ENCODE assay signal across 8 mouse cellular contexts in the genomic region with DNA sequence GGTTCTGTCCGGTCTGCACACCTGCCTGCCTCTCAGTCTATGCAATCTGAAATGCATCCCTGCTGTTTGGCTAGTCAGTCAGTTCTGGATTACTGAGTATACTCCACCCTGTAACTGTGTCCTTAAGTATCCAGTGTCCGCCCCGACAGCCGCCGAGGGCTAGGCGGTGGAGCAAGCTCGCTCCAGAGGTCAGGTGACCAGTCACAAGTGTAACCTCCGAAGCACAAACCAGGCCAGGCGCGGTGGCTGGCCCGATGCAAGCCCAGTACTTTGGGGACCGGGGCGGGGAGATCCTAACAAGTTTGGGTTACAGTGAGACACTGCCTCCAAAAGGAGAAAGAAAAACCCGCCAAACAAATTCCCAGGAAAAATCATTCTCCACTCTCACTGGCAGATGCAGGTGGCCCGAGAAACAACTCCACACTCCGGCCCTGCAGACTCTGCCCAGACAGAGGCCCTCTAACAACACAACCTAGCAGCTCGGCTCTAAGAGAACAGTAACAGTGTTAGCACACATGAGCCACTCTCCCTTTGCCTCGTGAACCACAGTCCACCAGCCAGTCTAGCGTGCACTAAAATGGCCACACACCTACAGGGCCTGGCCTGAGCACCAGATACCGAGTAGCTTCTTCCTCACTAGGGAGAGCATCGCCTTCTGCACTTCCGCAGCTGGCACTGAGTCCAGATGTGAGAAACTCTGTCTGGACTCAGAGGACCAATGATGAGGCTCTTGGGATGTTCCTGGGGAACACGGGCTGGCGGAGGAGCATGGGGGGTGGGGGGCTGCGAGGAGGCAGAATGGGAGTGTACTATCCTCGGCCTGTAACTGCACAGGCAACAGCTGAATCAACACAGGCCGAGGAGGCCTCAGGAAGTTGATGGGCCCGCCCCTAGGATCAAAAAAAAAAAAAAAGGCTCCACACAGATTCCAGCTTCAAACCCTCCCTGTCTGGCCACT. TPM values are rescaled to one million over a fixed set of nuclear protein-coding genes. Genes with fewer than 3 reads are reported as not detected.
DNase-seq lines count a peak whose midpoint lies in the region; ATAC-seq and TF ChIP-seq lines count a peak whose summit lies in the region.

No protein-coding gene starts in this region.

- no peak overlapping the region for H3K4me2 ChIP-seq in hindbrain, embryonic 15.5 days
- H3K4me2 ChIP-seq in liver, embryonic 11.5 days, result peak overlapping the region; percentile 2; the same call in 1 of the 2 replicates

- ATAC-seq in hindbrain, embryonic 15.5 days (ENCODE audit: low FRiP score, low read depth), result no peak
- ATAC-seq in liver, embryonic 11.5 days (replicated peaks; ENCODE audit: low FRiP score), result no peak; the same call in 1 of the 2 replicates
- no peak for ATAC-seq in monocyte, adult 5-6 weeks (replicated peaks; ENCODE audit: insufficient number of reproducible peaks, low FRiP score, low TSS enrichment, poor library complexity, severe bottlenecking)

- no peak for TF ChIP-seq POLR2A in olfactory bulb, adult 2 months (IDR thresholded peaks at IDR 0.05; ENCODE audit: insufficient read depth, low read depth, low read length)

- peaks cover 80% of the 10 kb centered on the region for H3K4me1 ChIP-seq in hindbrain, embryonic 15.5 days (replicated peaks)
- H3K4me1 ChIP-seq in liver, embryonic 11.5 days (replicated peaks; ENCODE audit: control insufficient read depth, insufficient read depth, low read length), result peaks cover 67% of the 10 kb centered on the region
- peaks cover 65% of the 10 kb centered on the region for H3K4me1 ChIP-seq in olfactory bulb, adult 2 months (ENCODE audit: control insufficient read depth, insufficient read depth, low read length)

- DNase-seq in 3134 (ENCODE audit: extremely low read depth, insufficient read length, low spot score) (peak; percentile 45), R1 (ENCODE audit: low read depth, low spot score) (peak; percentile 81)
- DNase-seq in gastrocnemius, adult 2 months, result peak; percentile 95
- DNase-seq in liver, embryonic 11.5 days (ENCODE audit: low spot score), result no peak
- no peak for DNase-seq in frontal cortex, postnatal 10 days (ENCODE audit: low spot score in 2 of 2)

- no peaks in the 10 kb centered on the region for H3K36me3 ChIP-seq in hindbrain, embryonic 15.5 days
- peaks cover 4% of the 10 kb centered on the region; the same call in 1 of the 2 replicates for H3K36me3 ChIP-seq in liver, embryonic 11.5 days (ENCODE audit: control insufficient read depth, insufficient read depth, low read length)

- peak overlapping the region; percentile 89 for H3K27ac ChIP-seq in gastrocnemius, adult 2 months
- peak overlapping the region; percentile 28 for H3K27ac ChIP-seq in hindbrain, embryonic 15.5 days (replicated peaks)
- peak overlapping the region; percentile 57 for H3K27ac ChIP-seq in liver, embryonic 11.5 days (ENCODE audit: low read depth, low read length)
- peak overlapping the region; percentile 50; the same call in 1 of the 2 replicates for H3K27ac ChIP-seq in olfactory bulb, adult 2 months (ENCODE audit: insufficient read depth, low read depth, low read length)

- no peak overlapping the region for H3K9ac ChIP-seq in hindbrain, embryonic 15.5 days
- no peak overlapping the region for H3K9ac ChIP-seq in liver, embryonic 11.5 days (ENCODE audit: low read depth, low read length)

- intact Hi-C loops in gastrocnemius, adult 2 months (cut with DNase I), result loop anchor here (1.0 to 2.0 kb wide), 2 partner anchors 16 to 26 kb away; partner anchors contain the start of genes Iqcd and Tpcn1

- no peaks in the 10 kb centered on the region for H3K27me3 ChIP-seq in hindbrain, embryonic 15.5 days
- no peaks in the 10 kb centered on the region for H3K27me3 ChIP-seq in liver, embryonic 11.5 days (replicated peaks; ENCODE audit: control insufficient read depth, insufficient read depth, low read length)

- TF ChIP-seq CTCF in gastrocnemius, adult 2 months (IDR thresholded peaks at IDR 0.05), result no peak
- no peak for TF ChIP-seq CTCF in olfactory bulb, adult 2 months (IDR thresholded peaks at IDR 0.05; ENCODE audit: insufficient read depth, low read depth, low read length)

- H3K9me3 ChIP-seq in hindbrain, embryonic 15.5 days, result no peaks in the 10 kb centered on the region
- H3K9me3 ChIP-seq in liver, embryonic 11.5 days (ENCODE audit: control insufficient read depth, low read length), result no peaks in the 10 kb centered on the region

- WGBS in hindbrain, embryonic 15.5 days, result 57% methylated on average over 28 of the region's 28 CpGs
- WGBS in liver, embryonic 11.5 days, result 54% methylated on average over 28 of the region's 28 CpGs
- 59% methylated on average over 28 of the region's 28 CpGs for WGBS in olfactory bulb, adult 2 months

- H3K4me3 ChIP-seq in gastrocnemius, adult 2 months, result peak overlapping the region; percentile 49
- no peak overlapping the region for H3K4me3 ChIP-seq in hindbrain, embryonic 15.5 days
- H3K4me3 ChIP-seq in liver, embryonic 11.5 days (ENCODE audit: low read depth, low read length), result no peak overlapping the region
- H3K4me3 ChIP-seq in olfactory bulb, adult 2 months (ENCODE audit: insufficient read depth, low read depth, low read length), result no peak overlapping the region

RNA-seq across cellular contexts. Expression of gene Tpcn1, which starts 25.2 kb away (rescaled TPM):
- total RNA-seq in gastrocnemius, adult 2 months (2021), result 10 to 100 TPM; 42.7 to 44.8 TPM
- polyA plus RNA-seq in hindbrain, embryonic 15.5 days (2015; fragmentation: Nextera tagmentation; extraction: Ambion mirVana), result 18.1 and 19.7 TPM in 2 replicates
- polyA plus RNA-seq in liver, embryonic 11.5 days (2014; fragmentation: Nextera tagmentation; extraction: Ambion mirVana), result 27.4 and 29.7 TPM in 2 replicates
- not detected in 2 replicates for polyA plus RNA-seq in olfactory bulb, adult 2 months (2012; ENCODE audit: insufficient read depth, insufficient read length, low replicate concordance, missing spikeins)
- 8.1 to 8.8 TPM (median 8.5 TPM) in 3 replicates for total RNA-seq in monocyte, adult 5-6 weeks (2017)

RNA-seq across cellular contexts. Expression of gene Iqcd, which starts 25.6 kb away (rescaled TPM):
- total RNA-seq in gastrocnemius, adult 2 months (2021), result not detected
- 1.6 and 2.3 TPM in 2 replicates for polyA plus RNA-seq in hindbrain, embryonic 15.5 days (2015; fragmentation: Nextera tagmentation; extraction: Ambion mirVana)
- 1.3 and 1.5 TPM in 2 replicates for polyA plus RNA-seq in liver, embryonic 11.5 days (2014; fragmentation: Nextera tagmentation; extraction: Ambion mirVana)
- not detected in 2 replicates for polyA plus RNA-seq in olfactory bulb, adult 2 months (2012; ENCODE audit: insufficient read depth, insufficient read length, low replicate concordance, missing spikeins)
- 0.57 TPM in 1 of 3 replicates, not detected in the others for total RNA-seq in monocyte, adult 5-6 weeks (2017)

RNA-seq across cellular contexts. Expression of gene Rita1, which starts 49.2 kb away (rescaled TPM):
- total RNA-seq in gastrocnemius, adult 2 months (2021), result 1 to 10 TPM; 4.9 to 6.6 TPM
- polyA plus RNA-seq in hindbrain, embryonic 15.5 days (2015; fragmentation: Nextera tagmentation; extraction: Ambion mirVana), result 28.7 and 31.1 TPM in 2 replicates
- polyA plus RNA-seq in liver, embryonic 11.5 days (2014; fragmentation: Nextera tagmentation; extraction: Ambion mirVana), result 9.0 and 13.1 TPM in 2 replicates
- polyA plus RNA-seq in olfactory bulb, adult 2 months (2012; ENCODE audit: insufficient read depth, insufficient read length, low replicate concordance, missing spikeins), result not detected in 2 replicates
- total RNA-seq in monocyte, adult 5-6 weeks (2017), result 0.43 to 4.0 TPM (median 1.1 TPM) in 3 replicates

RNA-seq across cellular contexts. Expression of gene Ddx54, which starts 49.3 kb away (rescaled TPM):
- 10 to 100 TPM; 16.9 to 17.7 TPM for total RNA-seq in gastrocnemius, adult 2 months (2021)
- polyA plus RNA-seq in hindbrain, embryonic 15.5 days (2015; fragmentation: Nextera tagmentation; extraction: Ambion mirVana), result 37.9 and 41.3 TPM in 2 replicates
- polyA plus RNA-seq in liver, embryonic 11.5 days (2014; fragmentation: Nextera tagmentation; extraction: Ambion mirVana), result 46.7 and 47.0 TPM in 2 replicates
- not detected in 2 replicates for polyA plus RNA-seq in olfactory bulb, adult 2 months (2012; ENCODE audit: insufficient read depth, insufficient read length, low replicate concordance, missing spikeins)
- 42.2 to 59.5 TPM (median 55.9 TPM) in 3 replicates for total RNA-seq in monocyte, adult 5-6 weeks (2017)

RNA-seq across cellular contexts. Expression of gene Slc8b1, which starts 52.3 kb away (rescaled TPM):
- 10 to 100 TPM in 1 of 2 experiments, 1 to 10 TPM in 1; 8.1 to 10.5 TPM for total RNA-seq in gastrocnemius, adult 2 months (2021)
- polyA plus RNA-seq in hindbrain, embryonic 15.5 days (2015; fragmentation: Nextera tagmentation; extraction: Ambion mirVana), result 2.4 and 2.9 TPM in 2 replicates
- 5.1 and 5.5 TPM in 2 replicates for polyA plus RNA-seq in liver, embryonic 11.5 days (2014; fragmentation: Nextera tagmentation; extraction: Ambion mirVana)
- polyA plus RNA-seq in olfactory bulb, adult 2 months (2012; ENCODE audit: insufficient read depth, insufficient read length, low replicate concordance, missing spikeins), result not detected in 2 replicates
- 72.9 to 104 TPM (median 90.4 TPM) in 3 replicates for total RNA-seq in monocyte, adult 5-6 weeks (2017)

Comparison
In these comparisons a context has a peak if more than half of its experiments do, and no peak if none do; other contexts are left out.
1. DNase-seq: peak in 3134 (single experiment), R1 (single experiment) and gastrocnemius, adult 2 months (single experiment); none in liver, embryonic 11.5 days (single experiment) and frontal cortex, postnatal 10 days (0 of 2).
2. H3K27ac ChIP-seq: peak in every context shown above with its lines; median percentile 89 in gastrocnemius, adult 2 months; 57 in liver, embryonic 11.5 days; 50 in olfactory bulb, adult 2 months; 28 in hindbrain, embryonic 15.5 days.